Mouse (Mus musculus) retina, postnatal 7 days (tissue): ENCODE data around the gene Ccdc69.

Source experiments
- DNase-seq: peaks from one replicate; pipeline ENCODE4 v3.0.0-alpha.2; 2012; ENCODE audit warnings: low read depth, low spot score

Ccdc69 gene

GRCm38 (mm10) chr11:55046600-55046999 is 31.3 kb downstream of the Ccdc69 start:
- DNase-seq = no peak

- no peak for DNase-seq
Observed at GRCm38 (mm10) chr11:55041348-55041747, 36.6 kb downstream of the Ccdc69 start.

- peak; percentile 60 for DNase-seq
Observed at GRCm38 (mm10) chr11:55039591-55039990, 38.3 kb downstream of the Ccdc69 start.

- no peak for DNase-seq
Observed at GRCm38 (mm10) chr11:55036601-55037000, 41.3 kb downstream of the Ccdc69 start.

GRCm38 (mm10) chr11:55033040-55033660 is 44.8 kb downstream of the Ccdc69 start, which contains the start of gene Anxa6:
Gene Anxa6, minus strand, starts transcription at chr11:55033445.
- DNase-seq = peak; percentile 28

- no peak for DNase-seq
Observed at GRCm38 (mm10) chr11:55032286-55032685, 45.6 kb downstream of the Ccdc69 start.

- no peak for DNase-seq
Observed at GRCm38 (mm10) chr11:55031991-55032280, 46.0 kb downstream of the Ccdc69 start.

- DNase-seq = no peak
Observed at GRCm38 (mm10) chr11:55031211-55031990, 46.5 kb downstream of the Ccdc69 start.

- DNase-seq = no peak
Observed at GRCm38 (mm10) chr11:55028509-55028908, 49.4 kb downstream of the Ccdc69 start.

GRCm38 (mm10) chr11:55027204-55027855 is 50.6 kb downstream of the Ccdc69 start:
- no peak for DNase-seq

GRCm38 (mm10) chr11:55025896-55026295 is 52.0 kb downstream of the Ccdc69 start:
- DNase-seq = no peak

GRCm38 (mm10) chr11:55023583-55023982 is 54.3 kb downstream of the Ccdc69 start:
- no peak for DNase-seq

- peak; percentile 60 for DNase-seq
Observed at GRCm38 (mm10) chr11:55023049-55023564, 54.8 kb downstream of the Ccdc69 start.

GRCm38 (mm10) chr11:55022508-55022907 is 55.4 kb downstream of the Ccdc69 start:
- DNase-seq = no peak

- DNase-seq = no peak
Observed at GRCm38 (mm10) chr11:55021859-55022258, 56.1 kb downstream of the Ccdc69 start.

- no peak for DNase-seq
Observed at GRCm38 (mm10) chr11:55021458-55021857, 56.5 kb downstream of the Ccdc69 start.

- no peak for DNase-seq
Observed at GRCm38 (mm10) chr11:55019711-55020110, 58.2 kb downstream of the Ccdc69 start.

GRCm38 (mm10) chr11:55018034-55018433 is 59.9 kb downstream of the Ccdc69 start:
- DNase-seq = no peak

- DNase-seq = no peak
Observed at GRCm38 (mm10) chr11:55017201-55017600, 60.7 kb downstream of the Ccdc69 start.

GRCm38 (mm10) chr11:55016758-55017157 is 61.2 kb downstream of the Ccdc69 start:
- DNase-seq = no peak

GRCm38 (mm10) chr11:55015831-55016241 is 62.1 kb downstream of the Ccdc69 start:
- DNase-seq = no peak

GRCm38 (mm10) chr11:55015264-55015663 is 62.7 kb downstream of the Ccdc69 start:
- no peak for DNase-seq
